Mouse (Mus musculus): ENCODE measurements around the gene Xlr5c.
"Not testable (repeated sequence)": the region's sequence is repeated elsewhere in the genome, so short reads cannot be mapped to it uniquely, and the experiment has no call there.

Xlr5c gene

GRCm38 (mm10) chrX:73292876-73293275 is at the start of gene Xlr5c, which contains the start of gene Xlr5a:
TSS of gene Xlr5c (minus strand) at chrX:73292976.
TSS of gene Xlr5a (minus strand) at chrX:73292976.
- not testable (repeated sequence) for DNase-seq (ENCODE audit: low read depth, low spot score)

DNA sequence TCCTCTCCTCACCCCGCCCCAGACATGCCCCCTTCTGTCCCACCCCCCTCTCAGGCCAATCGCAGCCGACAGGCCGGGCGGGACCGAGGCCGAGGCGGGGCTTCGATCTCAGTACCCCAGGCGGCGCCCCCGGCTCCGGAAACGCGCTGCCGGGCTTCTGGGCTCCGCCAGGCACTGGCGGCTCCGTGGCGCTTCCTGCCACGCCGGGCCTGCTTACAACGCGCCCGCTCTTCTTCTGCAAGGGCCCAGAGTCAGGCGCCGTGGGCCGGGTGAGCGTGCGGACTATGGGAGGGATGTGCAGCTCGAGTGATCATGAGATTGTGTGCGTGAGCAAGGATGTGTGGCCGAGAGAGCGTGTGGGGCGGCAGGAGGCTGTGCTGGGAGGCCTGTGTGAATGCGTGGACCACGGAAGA is 49.7 kb upstream of the Xlr5c start, which contains the start of gene Zfp275:
TSS of gene Zfp275 (plus strand) at position 139 of the 413 bp plus-strand sequence.
- DNase-seq (ENCODE audit: low read depth, low spot score): peak; percentile 46

- DNase-seq (ENCODE audit: low read depth, low spot score): no peak
Observed at GRCm38 (mm10) chrX:73342068-73342467, 49.3 kb upstream of the Xlr5c start.

DNA sequence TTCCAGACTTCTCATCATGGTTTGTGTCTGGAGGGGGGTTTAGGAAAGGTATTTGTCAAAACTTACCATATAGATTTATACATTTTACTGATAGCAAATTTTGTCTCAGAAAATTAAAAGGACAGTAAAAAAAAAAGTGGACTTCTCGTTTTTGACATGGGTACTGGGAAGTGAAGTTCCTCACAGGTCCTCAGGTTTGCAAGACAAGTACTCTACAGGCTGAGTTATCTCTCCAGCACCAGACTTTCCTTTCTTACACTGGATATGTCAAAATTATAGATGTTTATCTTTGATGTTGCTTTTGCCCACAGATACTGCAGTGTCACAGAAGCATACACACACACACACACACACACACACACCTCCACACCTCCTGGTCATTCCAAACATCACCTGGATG is 48.7 kb upstream of the Xlr5c start:
- no peak for DNase-seq (ENCODE audit: low read depth, low spot score)

DNA sequence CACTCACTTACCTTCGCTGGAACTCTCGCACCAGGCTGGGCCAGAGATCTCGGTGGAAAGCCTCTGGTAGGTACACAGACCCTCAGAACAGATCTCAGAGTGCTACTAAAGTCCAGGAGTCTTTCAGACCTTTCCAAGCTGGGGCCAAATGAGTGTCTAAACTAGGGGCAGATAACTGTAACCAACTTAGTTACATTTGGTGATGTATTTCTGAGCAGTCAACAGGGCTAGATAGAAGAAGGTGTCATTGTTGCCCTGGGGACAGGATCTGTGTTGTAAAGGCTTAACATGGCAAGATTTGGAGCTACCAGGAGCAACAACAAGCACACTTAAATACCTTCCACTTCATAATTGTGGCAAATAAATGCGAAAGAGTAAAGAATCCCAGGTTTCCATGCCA is 44.0 kb upstream of the Xlr5c start, which contains the start of gene Gm45015:
TSS of gene Gm45015 (minus strand) at position 101 of the 400 bp plus-strand sequence.
- DNase-seq (ENCODE audit: low read depth, low spot score): no peak

GRCm38 (mm10) chrX:73333548-73333947 is 40.8 kb upstream of the Xlr5c start:
- DNase-seq (ENCODE audit: low read depth, low spot score): no peak

DNA sequence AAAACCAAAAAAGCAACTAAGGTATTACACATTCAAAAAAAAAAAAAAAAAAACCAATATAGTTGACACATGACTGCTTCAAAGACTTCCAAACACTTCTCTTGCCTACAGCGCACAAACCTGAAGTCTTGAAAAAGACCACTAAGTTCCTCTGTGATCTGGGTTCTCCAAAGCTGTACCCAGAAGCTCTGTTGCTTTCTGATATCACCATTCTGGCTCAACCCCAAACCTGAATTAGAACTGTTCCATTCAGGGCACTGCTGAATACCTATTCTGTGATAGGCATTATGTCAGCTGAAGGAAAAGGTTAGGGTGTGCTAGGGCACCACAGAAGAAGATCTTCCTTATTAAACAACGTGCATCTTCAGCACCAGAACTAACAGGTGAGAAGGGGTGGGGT is 34.4 kb upstream of the Xlr5c start:
- no peak for DNase-seq (ENCODE audit: low read depth, low spot score)

GRCm38 (mm10) chrX:73321029-73321428 is 28.3 kb upstream of the Xlr5c start:
- DNase-seq (ENCODE audit: low read depth, low spot score): no peak

DNA sequence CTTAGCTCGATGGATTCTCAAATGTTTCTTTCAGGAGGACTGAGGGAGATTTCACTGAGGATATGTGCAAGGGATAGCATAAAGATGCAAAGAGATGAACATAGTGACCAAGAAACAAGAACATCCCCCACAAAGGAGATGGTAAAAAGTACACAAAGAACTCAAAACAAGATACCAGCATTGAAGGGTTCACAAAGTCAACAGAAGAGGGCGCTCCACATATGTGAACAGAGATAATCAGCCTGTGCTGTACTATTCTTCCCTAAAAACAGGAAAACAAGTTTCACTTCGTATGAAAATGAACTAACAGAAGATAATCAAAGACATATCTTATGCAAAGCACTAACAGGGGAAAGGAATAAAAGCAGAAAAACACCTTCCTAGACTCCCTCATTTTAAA is 19.7 kb upstream of the Xlr5c start:
- peak; percentile 1 for DNase-seq (ENCODE audit: low read depth, low spot score)

- DNase-seq (ENCODE audit: low read depth, low spot score): not testable (repeated sequence)
Observed at GRCm38 (mm10) chrX:73295745-73296144, 3.0 kb upstream of the Xlr5c start.

DNA sequence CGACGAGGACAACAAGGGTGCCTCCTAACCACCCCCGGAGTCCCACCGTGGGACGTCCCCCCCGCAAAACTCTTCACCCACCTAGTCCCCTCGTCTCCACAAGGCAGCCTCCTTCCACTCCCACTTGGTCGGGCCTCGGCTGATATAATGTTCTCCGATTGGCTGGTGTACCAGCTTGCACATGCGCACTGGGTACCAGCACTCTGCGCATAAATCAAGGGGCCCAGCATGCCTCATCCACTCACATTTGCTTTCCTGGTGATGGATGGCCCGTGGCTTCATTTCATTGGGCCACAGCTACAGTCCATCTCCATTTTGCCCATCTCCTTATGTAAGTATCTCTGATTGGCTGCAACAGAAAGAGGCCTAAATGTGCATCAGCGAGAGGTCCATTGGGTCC is 27.5 kb downstream of the Xlr5c start, which contains the start of gene Xlr3c:
TSS of gene Xlr3c (minus strand) at position 121 of the 400 bp plus-strand sequence.
- DNase-seq (ENCODE audit: low read depth, low spot score): not testable (repeated sequence)

DNA sequence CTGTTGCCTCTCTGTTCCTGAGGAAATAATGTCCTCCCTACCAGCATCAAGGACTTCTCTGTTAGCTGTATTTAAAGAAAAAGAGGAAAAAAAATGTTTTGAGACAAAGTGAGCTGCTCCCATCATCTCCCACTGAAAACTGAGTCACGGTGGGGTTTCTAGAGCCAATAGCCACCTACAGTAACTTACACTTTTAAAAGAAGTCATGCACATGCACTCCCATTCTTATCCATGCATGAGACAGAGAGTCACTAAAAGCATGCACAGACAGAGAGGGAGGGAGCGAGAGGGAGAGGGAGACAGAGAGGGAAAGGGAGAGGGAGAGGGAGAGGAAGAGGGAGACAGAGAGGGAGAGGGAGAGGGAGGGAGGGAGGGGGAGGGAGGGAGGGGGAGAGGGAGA is 30.3 kb downstream of the Xlr5c start:
- not testable (repeated sequence) for DNase-seq (ENCODE audit: low read depth, low spot score)

DNA sequence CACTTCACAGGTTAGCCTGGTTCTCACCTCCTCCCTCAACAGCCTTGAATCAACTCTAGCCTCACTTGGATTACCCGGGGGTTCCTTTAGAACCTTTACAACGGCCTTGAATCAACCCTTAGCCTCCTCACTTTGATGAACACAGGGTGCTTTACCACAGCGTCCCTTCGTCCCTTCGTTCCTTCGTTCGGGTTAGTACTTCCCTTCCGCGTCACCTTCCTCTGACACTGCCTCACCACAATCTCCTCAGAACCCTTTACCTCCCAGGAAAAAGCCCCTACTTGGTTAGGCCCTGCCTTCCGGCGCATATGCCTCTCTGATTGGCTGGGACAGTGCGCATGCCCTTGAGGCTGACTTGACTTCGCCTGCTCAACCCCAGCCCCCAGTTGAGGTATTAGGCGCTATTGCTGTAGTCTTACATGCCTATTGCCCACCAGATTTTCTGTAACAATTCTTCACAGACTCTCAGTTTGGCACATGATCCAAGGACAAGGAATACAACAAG is 49.9 kb downstream of the Xlr5c start, which contains the start of gene Xlr4c:
TSS of gene Xlr4c (minus strand) at position 310 of the 505 bp plus-strand sequence.
- DNase-seq (ENCODE audit: low read depth, low spot score): not testable (repeated sequence)

Measured in skeletal muscle tissue, adult 2 months (tissue).